Mouse (Mus musculus) midbrain, embryonic 16.5 days (tissue): Measurements from ENCODE around the gene Olfr530. TPM values are rescaled to one million over a fixed set of nuclear protein-coding genes. Genes with fewer than 3 reads are reported as not detected.

Experiments used
- polyA plus RNA-seq: library from polyadenylated mRNA; unstranded; fragments of >200 nt; fragmentation: Nextera tagmentation; extraction: Ambion mirVana; gene quantifications from 2 replicates; pipeline ENCODE4 v1.2.1, GENCODE M21; 2015

Gene Olfr530
- polyA plus RNA-seq, 1 experiment from 2014 or later, result not detected

Other genes starting within 250 kb of the Olfr530 start
- gene Mtg1, start 238.8 kb downstream of the Olfr530 start, polyA plus RNA-seq, result 26.7 and 32.6 TPM in 2 replicates
- gene Sprn, start 221.5 kb downstream of the Olfr530 start, polyA plus RNA-seq, result 26.7 and 29.2 TPM in 2 replicates
- gene Olfr522, start 211.6 kb downstream of the Olfr530 start, polyA plus RNA-seq, result not detected in 2 replicates
- not detected in 2 replicates for gene Olfr523, start 203.1 kb downstream of the Olfr530 start, polyA plus RNA-seq
- not detected in 2 replicates for gene Olfr524, start 170.4 kb downstream of the Olfr530 start, polyA plus RNA-seq
- not detected in 2 replicates for gene Cd163l1, start 158.1 kb downstream of the Olfr530 start, polyA plus RNA-seq
- not detected in 2 replicates for gene 5830411N06Rik, start 129.0 kb downstream of the Olfr530 start, polyA plus RNA-seq
- gene Olfr525, start 55.5 kb downstream of the Olfr530 start, polyA plus RNA-seq, result not detected in 2 replicates
- gene Olfr527, start 42.3 kb downstream of the Olfr530 start, polyA plus RNA-seq, result not detected in 2 replicates
- gene Olfr60, start 14.7 kb downstream of the Olfr530 start, polyA plus RNA-seq, result not detected in 2 replicates
- gene Olfr531, start 26.6 kb upstream of the Olfr530 start, polyA plus RNA-seq, result not detected in 2 replicates
- gene Olfr532, start 45.3 kb upstream of the Olfr530 start, polyA plus RNA-seq, result not detected in 2 replicates
- gene Olfr533, start 87.0 kb upstream of the Olfr530 start, polyA plus RNA-seq, result not detected in 2 replicates
- not detected in 2 replicates for gene Olfr535, start 107.9 kb upstream of the Olfr530 start, polyA plus RNA-seq
- not detected in 2 replicates for gene Olfr536, start 131.1 kb upstream of the Olfr530 start, polyA plus RNA-seq
- not detected in 2 replicates for gene Olfr538, start 191.6 kb upstream of the Olfr530 start, polyA plus RNA-seq
- gene Olfr46, start 224.9 kb upstream of the Olfr530 start, polyA plus RNA-seq, result 0.03 TPM in 1 of 2 replicates, not detected in the other